Mouse (Mus musculus): ENCODE measurements at regions not wholly inside any gene's neighbourhood (a gene's known extent, or its start where the extent isn't known, plus 50 kb on each side); places are given as distances from the start of the nearest gene placed in this dataset.

DNA sequence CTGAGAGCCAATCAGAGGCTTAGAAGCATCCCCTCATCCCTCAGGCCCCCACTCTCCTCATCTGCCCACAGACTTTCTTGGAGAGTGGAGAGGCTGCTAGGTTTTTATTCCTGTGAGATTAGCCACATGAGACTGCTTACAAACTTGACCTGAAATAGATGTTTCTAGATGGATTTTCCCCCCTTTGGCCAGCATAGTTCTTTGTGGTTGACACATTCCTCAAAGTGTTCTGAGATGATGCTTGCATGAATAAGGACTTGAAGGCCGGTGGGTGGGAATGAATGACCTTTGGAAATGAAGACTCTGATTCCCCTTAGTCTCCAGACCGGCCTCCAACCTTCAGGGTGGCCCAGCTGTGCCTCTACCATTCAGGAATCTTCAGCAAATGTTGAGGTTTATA is 273.8 kb downstream of the Fam173b start:
- no peak overlapping the region for H3K4me3 ChIP-seq (ENCODE audit: low read depth, low read length)
- no peaks in the 10 kb centered on the region for H3K4me1 ChIP-seq (ENCODE audit: control insufficient read depth, insufficient read depth, low read length)
- H3K27ac ChIP-seq (ENCODE audit: low read depth, low read length), result no peak overlapping the region
- H3K27me3 ChIP-seq (ENCODE audit: control insufficient read depth, insufficient read depth, low read length), result no peaks in the 10 kb centered on the region
- H3K36me3 ChIP-seq (ENCODE audit: control insufficient read depth, insufficient read depth, low read length), result no peaks in the 10 kb centered on the region
- no peak overlapping the region for H3K4me2 ChIP-seq
- ATAC-seq (ENCODE audit: low FRiP score) (no peak), DNase-seq (ENCODE audit: low spot score, missing footprints) (no peak)
- no peak overlapping the region for H3K9ac ChIP-seq (ENCODE audit: low read length)
- H3K9me3 ChIP-seq (ENCODE audit: control insufficient read depth, low read length), result no peaks in the 10 kb centered on the region
- 85% methylated on average over 2 of the region's 2 CpGs for WGBS

DNA sequence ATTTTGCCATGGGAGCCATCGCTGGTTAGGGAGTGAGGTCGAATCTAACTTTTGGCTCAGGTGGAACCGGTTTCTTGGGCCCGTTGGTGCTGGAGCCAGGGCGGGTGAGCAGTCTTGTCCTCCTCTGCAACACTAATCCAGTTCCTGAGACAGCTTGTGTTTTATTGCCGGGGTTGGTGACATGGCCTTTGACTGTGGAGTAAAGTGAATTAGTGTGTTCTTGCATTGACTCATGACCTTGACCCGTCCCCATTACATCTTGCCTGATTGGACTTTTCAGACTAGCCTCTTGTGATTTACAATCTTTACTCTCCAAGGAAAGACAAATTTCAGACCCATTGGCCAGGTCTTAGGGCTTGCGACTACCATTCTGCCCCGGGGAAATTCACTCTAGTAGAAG is 278.8 kb downstream of the Fam173b start:
- Histone ChIP-seq H3K27ac (ENCODE audit: low read depth, low read length) (no peak overlapping the region), H3K9ac (ENCODE audit: low read length) (no peak overlapping the region), H3K9me3 (ENCODE audit: control insufficient read depth, low read length) (no peaks in the 10 kb centered on the region), H3K4me3 (ENCODE audit: low read depth, low read length) (no peak overlapping the region), H3K27me3 (ENCODE audit: control insufficient read depth, insufficient read depth, low read length) (no peaks in the 10 kb centered on the region), H3K4me1 (ENCODE audit: control insufficient read depth, insufficient read depth, low read length) (no peaks in the 10 kb centered on the region), H3K36me3 (ENCODE audit: control insufficient read depth, insufficient read depth, low read length) (no peaks in the 10 kb centered on the region), H3K4me2 (no peak overlapping the region)
- 94% methylated on average over 9 of the region's 9 CpGs for whole genome bisulfite sequencing
- DNase-seq (ENCODE audit: low spot score, missing footprints) (no peak), ATAC-seq (ENCODE audit: low FRiP score) (no peak)

GRCm38 (mm10) chr15:31882331-31882730 is 280.7 kb downstream of the Fam173b start:
- 80% methylated on average over 5 of the region's 5 CpGs for WGBS
- Histone ChIP-seq H3K9ac (ENCODE audit: low read length) (no peak overlapping the region), H3K4me1 (ENCODE audit: control insufficient read depth, insufficient read depth, low read length) (no peaks in the 10 kb centered on the region), H3K27ac (ENCODE audit: low read depth, low read length) (no peak overlapping the region), H3K36me3 (ENCODE audit: control insufficient read depth, insufficient read depth, low read length) (no peaks in the 10 kb centered on the region), H3K9me3 (ENCODE audit: control insufficient read depth, low read length) (no peaks in the 10 kb centered on the region), H3K27me3 (ENCODE audit: control insufficient read depth, insufficient read depth, low read length) (no peaks in the 10 kb centered on the region), H3K4me2 (no peak overlapping the region), H3K4me3 (ENCODE audit: low read depth, low read length) (no peak overlapping the region)
- ATAC-seq (ENCODE audit: low FRiP score) (no peak), DNase-seq (ENCODE audit: low spot score, missing footprints) (no peak)

GRCm38 (mm10) chr15:31883516-31883915 is 281.9 kb downstream of the Fam173b start:
- DNase-seq (ENCODE audit: low spot score, missing footprints), result no peak
- ATAC-seq (ENCODE audit: low FRiP score), result no peak
- Histone ChIP-seq H3K36me3 (ENCODE audit: control insufficient read depth, insufficient read depth, low read length) (no peaks in the 10 kb centered on the region), H3K4me2 (no peak overlapping the region), H3K27ac (ENCODE audit: low read depth, low read length) (no peak overlapping the region), H3K27me3 (ENCODE audit: control insufficient read depth, insufficient read depth, low read length) (no peaks in the 10 kb centered on the region), H3K4me1 (ENCODE audit: control insufficient read depth, insufficient read depth, low read length) (no peaks in the 10 kb centered on the region), H3K9me3 (ENCODE audit: control insufficient read depth, low read length) (no peaks in the 10 kb centered on the region), H3K9ac (ENCODE audit: low read length) (no peak overlapping the region), H3K4me3 (ENCODE audit: low read depth, low read length) (no peak overlapping the region)
- WGBS, result 84% methylated on average over 9 of the region's 9 CpGs

DNA sequence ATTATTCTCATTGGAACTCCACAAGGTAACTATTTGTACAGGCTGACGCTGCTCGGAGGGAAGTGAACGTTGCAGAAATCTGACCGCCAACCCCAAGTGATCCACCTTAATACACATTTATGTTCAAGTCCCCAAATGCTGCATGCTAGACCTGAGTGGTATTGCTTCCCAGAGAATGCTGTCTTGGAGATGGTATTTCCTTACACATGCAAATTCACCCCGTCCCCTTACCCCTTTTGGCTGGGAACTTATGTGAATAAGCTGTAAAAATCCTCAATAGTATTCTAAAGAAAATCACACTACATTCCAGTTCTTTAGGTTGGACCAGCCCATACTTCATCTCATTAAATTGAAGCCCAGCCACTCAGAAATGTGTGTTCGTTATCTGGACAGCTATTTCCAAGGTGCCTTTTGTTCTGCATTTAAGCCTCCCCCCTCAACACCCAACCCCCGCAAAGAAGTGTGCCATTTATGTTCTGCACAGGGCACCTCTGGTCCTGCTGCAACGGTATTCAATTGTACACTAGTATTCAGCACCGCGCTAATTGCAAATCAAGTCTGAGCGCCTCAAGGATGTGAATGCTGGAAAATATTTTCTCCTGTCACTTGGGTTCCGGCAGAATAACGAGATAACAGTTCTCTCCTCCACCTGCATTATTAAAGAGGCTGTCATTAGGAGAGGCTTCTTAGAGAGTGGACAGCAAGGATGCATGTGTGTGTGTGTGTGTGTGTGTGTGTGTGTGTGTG is 278.0 kb upstream of the Tas2r119 start:
- Histone ChIP-seq H3K9me3 (ENCODE audit: control insufficient read depth, low read length) (no peaks in the 10 kb centered on the region), H3K27ac (ENCODE audit: low read depth, low read length) (no peak overlapping the region), H3K9ac (ENCODE audit: low read length) (no peak overlapping the region), H3K4me1 (ENCODE audit: control insufficient read depth, insufficient read depth, low read length) (no peaks in the 10 kb centered on the region), H3K4me2 (no peak overlapping the region), H3K27me3 (ENCODE audit: control insufficient read depth, insufficient read depth, low read length) (no peaks in the 10 kb centered on the region), H3K4me3 (ENCODE audit: low read depth, low read length) (no peak overlapping the region), H3K36me3 (ENCODE audit: control insufficient read depth, insufficient read depth, low read length) (no peaks in the 10 kb centered on the region)
- DNase-seq (ENCODE audit: low spot score, missing footprints) (no peak), ATAC-seq (ENCODE audit: low FRiP score) (no peak)
- 77% methylated on average over 13 of the region's 13 CpGs for WGBS

DNA sequence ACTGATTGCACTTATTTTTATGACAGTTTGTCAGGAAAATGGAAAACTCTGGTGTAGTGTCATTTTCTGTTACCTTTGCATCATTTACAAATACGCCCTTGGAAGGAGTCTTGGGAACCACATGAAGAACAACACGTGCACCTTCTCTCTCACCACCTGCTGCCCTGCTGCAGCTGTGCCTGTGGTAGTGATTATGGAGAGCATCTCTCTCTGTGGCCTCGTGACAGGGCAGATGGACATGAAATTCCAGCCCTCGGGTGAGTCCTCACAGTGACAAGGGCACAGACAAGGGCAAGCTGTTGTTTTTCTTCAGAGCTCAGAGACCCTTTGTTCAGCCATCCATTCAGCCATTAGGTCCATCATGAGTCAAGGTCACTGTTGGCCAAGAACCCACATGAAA is 276.8 kb upstream of the Tas2r119 start:
- H3K4me1 ChIP-seq (ENCODE audit: control insufficient read depth, insufficient read depth, low read length), result no peaks in the 10 kb centered on the region
- DNase-seq (ENCODE audit: low spot score, missing footprints) (no peak), ATAC-seq (ENCODE audit: low FRiP score) (no peak)
- no peaks in the 10 kb centered on the region for H3K9me3 ChIP-seq (ENCODE audit: control insufficient read depth, low read length)
- H3K36me3 ChIP-seq (ENCODE audit: control insufficient read depth, insufficient read depth, low read length), result no peaks in the 10 kb centered on the region
- no peak overlapping the region for H3K9ac ChIP-seq (ENCODE audit: low read length)
- no peak overlapping the region for H3K4me3 ChIP-seq (ENCODE audit: low read depth, low read length)
- H3K27me3 ChIP-seq (ENCODE audit: control insufficient read depth, insufficient read depth, low read length), result no peaks in the 10 kb centered on the region
- no peak overlapping the region for H3K4me2 ChIP-seq
- WGBS, result 84% methylated on average over 4 of the region's 4 CpGs
- no peak overlapping the region for H3K27ac ChIP-seq (ENCODE audit: low read depth, low read length)

DNA sequence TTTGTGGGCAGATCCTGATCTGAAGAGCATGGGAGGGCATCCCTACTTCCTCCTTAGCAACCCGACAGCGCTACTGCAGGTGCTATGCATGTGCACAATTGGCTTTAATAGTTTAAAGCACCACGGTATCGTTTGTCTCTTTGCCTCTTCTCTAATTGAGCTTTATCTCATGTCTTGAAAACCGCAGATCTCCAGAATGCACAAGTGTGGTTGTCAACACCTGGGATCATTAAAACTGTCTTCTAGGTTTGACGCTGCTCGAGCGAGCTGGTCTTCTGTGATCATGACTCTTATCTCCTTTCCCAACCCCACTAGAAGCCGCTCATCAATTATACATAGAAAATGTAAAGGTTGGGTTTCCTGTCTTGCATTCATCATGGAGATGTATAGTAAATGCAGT is 268.7 kb upstream of the Tas2r119 start:
- Histone ChIP-seq H3K27ac (ENCODE audit: low read depth, low read length) (no peak overlapping the region), H3K4me3 (ENCODE audit: low read depth, low read length) (no peak overlapping the region), H3K4me1 (ENCODE audit: control insufficient read depth, insufficient read depth, low read length) (no peaks in the 10 kb centered on the region), H3K9me3 (ENCODE audit: control insufficient read depth, low read length) (no peaks in the 10 kb centered on the region), H3K27me3 (ENCODE audit: control insufficient read depth, insufficient read depth, low read length) (no peaks in the 10 kb centered on the region), H3K9ac (ENCODE audit: low read length) (no peak overlapping the region), H3K36me3 (ENCODE audit: control insufficient read depth, insufficient read depth, low read length) (no peaks in the 10 kb centered on the region), H3K4me2 (no peak overlapping the region)
- DNase-seq (ENCODE audit: low spot score, missing footprints) (no peak), ATAC-seq (ENCODE audit: low FRiP score) (no peak)
- 89% methylated on average over 9 of the region's 9 CpGs for WGBS

- WGBS, result 94% methylated on average over 3 of the region's 3 CpGs
- no peak overlapping the region for H3K4me3 ChIP-seq (ENCODE audit: low read depth, low read length)
These were observed 265.1 kb upstream of the Tas2r119 start for GRCm38 (mm10) chr15:31911978-31912377.

DNA sequence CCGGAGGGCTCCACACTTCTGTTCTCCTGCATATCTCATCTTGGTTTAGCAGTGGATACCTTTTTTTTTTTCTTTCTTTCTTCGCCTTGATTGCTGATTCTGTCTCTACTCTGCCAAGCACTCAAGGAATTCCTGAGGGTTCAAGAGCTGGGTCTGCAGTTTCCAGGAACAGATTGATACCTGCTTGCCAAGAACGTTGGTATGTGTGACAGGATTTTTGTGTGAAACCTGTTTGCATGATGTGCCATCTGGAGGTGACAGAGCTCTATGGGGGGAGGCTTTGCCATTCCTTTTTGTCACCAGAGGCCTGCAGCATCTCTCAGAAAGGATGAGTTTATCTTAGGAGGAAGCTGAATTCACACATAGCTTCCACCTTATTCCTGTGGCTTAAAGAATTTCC is 255.6 kb upstream of the Tas2r119 start:
- DNase-seq (ENCODE audit: low spot score, missing footprints) (no peak), ATAC-seq (ENCODE audit: low FRiP score) (no peak)
- no peaks in the 10 kb centered on the region for H3K27me3 ChIP-seq (ENCODE audit: control insufficient read depth, insufficient read depth, low read length)
- H3K36me3 ChIP-seq (ENCODE audit: control insufficient read depth, insufficient read depth, low read length), result no peaks in the 10 kb centered on the region
- no peak overlapping the region for H3K27ac ChIP-seq (ENCODE audit: low read depth, low read length)
- H3K9me3 ChIP-seq (ENCODE audit: control insufficient read depth, low read length), result 0 out of 2 replicates have a peak, but pooled peaks cover 2% of the 10 kb centered on the region
- H3K4me3 ChIP-seq (ENCODE audit: low read depth, low read length), result no peak overlapping the region
- H3K4me1 ChIP-seq (ENCODE audit: control insufficient read depth, insufficient read depth, low read length), result no peaks in the 10 kb centered on the region
- 80% methylated on average over 3 of the region's 3 CpGs for WGBS
- no peak overlapping the region for H3K4me2 ChIP-seq
- H3K9ac ChIP-seq (ENCODE audit: low read length), result no peak overlapping the region

More at GRCm38 (mm10) chr15:31911978-31912377, 265.1 kb upstream of the Tas2r119 start:
- Histone ChIP-seq H3K36me3 (ENCODE audit: control insufficient read depth, insufficient read depth, low read length) (no peaks in the 10 kb centered on the region), H3K27ac (ENCODE audit: low read depth, low read length) (no peak overlapping the region), H3K9me3 (ENCODE audit: control insufficient read depth, low read length) (no peaks in the 10 kb centered on the region), H3K27me3 (ENCODE audit: control insufficient read depth, insufficient read depth, low read length) (no peaks in the 10 kb centered on the region), H3K4me2 (no peak overlapping the region), H3K9ac (ENCODE audit: low read length) (no peak overlapping the region), H3K4me1 (ENCODE audit: control insufficient read depth, insufficient read depth, low read length) (no peaks in the 10 kb centered on the region)
- ATAC-seq (ENCODE audit: low FRiP score) (no peak), DNase-seq (ENCODE audit: low spot score, missing footprints) (no peak)

All from midbrain, embryonic 11.5 days (tissue).